ENCODE assay signal across 28 mouse cellular contexts in the genomic region with DNA sequence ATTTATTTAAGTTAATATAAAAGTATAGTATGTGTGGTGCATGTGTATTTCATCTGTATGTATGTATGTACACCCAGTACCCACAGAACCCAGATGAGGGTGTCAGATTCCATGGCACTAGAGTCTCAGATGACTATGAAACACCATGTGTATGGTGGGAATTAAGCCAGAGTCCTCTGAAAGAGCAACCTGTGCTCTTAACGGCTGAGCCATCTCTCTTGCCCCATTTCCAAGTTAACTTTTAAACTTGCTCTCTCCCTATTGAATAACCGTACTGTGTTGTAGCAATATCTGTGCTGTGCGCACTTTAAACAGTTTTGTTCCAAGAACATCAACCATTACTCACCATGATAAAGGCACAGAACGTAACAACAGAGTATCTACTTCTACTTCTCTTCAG. TPM values are rescaled to one million over a fixed set of nuclear protein-coding genes. Genes with fewer than 3 reads are reported as not detected.
A peak's percentile ranks its signal among the peaks of the same experiment; 100 is the strongest.
DNase-seq lines count a peak whose midpoint lies in the region; ATAC-seq and TF ChIP-seq lines count a peak whose summit lies in the region.
"Had no signal": no experiment of that assay in that cellular context is flagged by ENCODE, and none has a peak within 500 bp of the region (broad histone marks: within the 10 kb centered on the region; RNA-seq: fewer than 3 reads in every experiment).

No protein-coding gene starts in this region.

- H3K4me3 ChIP-seq in heart, embryonic 16.5 days (ENCODE audit: low read length): no peak overlapping the region
- no peak overlapping the region for H3K4me3 ChIP-seq in kidney, embryonic 16.5 days (ENCODE audit: low read length)
- H3K4me3 ChIP-seq in liver, postnatal 0 days (ENCODE audit: low read depth, low read length): no peak overlapping the region
- H3K4me3 ChIP-seq: embryonic facial prominence, embryonic 13.5 days; forebrain, embryonic 10.5 days; forebrain, embryonic 15.5 days; hindbrain, embryonic 10.5 days; hindbrain, embryonic 15.5 days; stomach, embryonic 15.5 days had no signal

- DNase-seq in gastrocnemius, adult 18-20 months (ENCODE audit: low spot score): peak; percentile 48
- no peak for DNase-seq in gastrocnemius, postnatal 25 days
- DNase-seq in heart, adult 8-10 months (ENCODE audit: low spot score): no peak
- DNase-seq in kidney, postnatal 14 days: peak; percentile 14
- DNase-seq in liver, postnatal 0 days: no peak
- DNase-seq: adrenal gland, adult 2 months; adrenal gland, postnatal 36 days; cerebellum, adult 18-20 months; cerebellum, postnatal 10 days; kidney, postnatal 4 days; layer of hippocampus, postnatal 36 days; left cerebral cortex, postnatal 4 days; lung, adult 2 months; lung, postnatal 14 days; midbrain, embryonic 14.5 days; thymus, postnatal 14 days had no signal

- no peak overlapping the region for H3K4me2 ChIP-seq in heart, embryonic 16.5 days (ENCODE audit: low read depth, low read length)
- H3K4me2 ChIP-seq in kidney, embryonic 16.5 days (replicated peaks; ENCODE audit: low read depth, low read length): no peak overlapping the region
- no peak overlapping the region for H3K4me2 ChIP-seq in liver, postnatal 0 days (ENCODE audit: low read depth, low read length)
- H3K4me2 ChIP-seq: embryonic facial prominence, embryonic 13.5 days; forebrain, embryonic 15.5 days; heart, embryonic 11.5 days; hindbrain, embryonic 15.5 days; stomach, embryonic 15.5 days had no signal

- peak; percentile 39; the same call in 1 of the 2 replicates for TF ChIP-seq EP300 in liver, postnatal 0 days (IDR thresholded peaks at IDR 0.05; ENCODE audit: low read depth)

- peak overlapping the region; percentile 43; the same call in 1 of the 2 replicates for H3K27ac ChIP-seq in heart, embryonic 16.5 days (ENCODE audit: low read length)
- H3K27ac ChIP-seq in kidney, embryonic 16.5 days (ENCODE audit: low read length): no peak overlapping the region
- peak overlapping the region; percentile 65 for H3K27ac ChIP-seq in liver, postnatal 0 days (ENCODE audit: low read depth)
- H3K27ac ChIP-seq: embryonic facial prominence, embryonic 13.5 days; forebrain, embryonic 10.5 days; forebrain, embryonic 15.5 days; hindbrain, embryonic 10.5 days; hindbrain, embryonic 15.5 days; stomach, embryonic 15.5 days had no signal

- WGBS in heart, embryonic 16.5 days: 78% methylated on average over 4 of the region's 4 CpGs
- 70% methylated on average over 4 of the region's 4 CpGs for WGBS in kidney, embryonic 16.5 days
- 69% methylated on average over 4 of the region's 4 CpGs for WGBS in liver, postnatal 0 days (ENCODE audit: insufficient replicate concordance)

- H3K4me1 ChIP-seq in heart, embryonic 16.5 days (ENCODE audit: control insufficient read depth, insufficient read depth, low read length): peaks cover 16% of the 10 kb centered on the region
- no peaks in the 10 kb centered on the region for H3K4me1 ChIP-seq in kidney, embryonic 16.5 days (ENCODE audit: insufficient read depth, low read length)
- peaks cover 6% of the 10 kb centered on the region; the same call in 1 of the 2 replicates for H3K4me1 ChIP-seq in liver, postnatal 0 days (ENCODE audit: insufficient read depth)
- H3K4me1 ChIP-seq: forebrain, embryonic 10.5 days; forebrain, embryonic 15.5 days; hindbrain, embryonic 10.5 days; hindbrain, embryonic 15.5 days had no signal

- H3K9ac ChIP-seq in heart, embryonic 16.5 days (ENCODE audit: low read length): no peak overlapping the region
- H3K9ac ChIP-seq in kidney, embryonic 16.5 days (replicated peaks; ENCODE audit: low read length): no peak overlapping the region
- H3K9ac ChIP-seq in liver, postnatal 0 days (replicated peaks): no peak overlapping the region
- H3K9ac ChIP-seq: embryonic facial prominence, embryonic 13.5 days; forebrain, embryonic 15.5 days; hindbrain, embryonic 15.5 days; stomach, embryonic 15.5 days had no signal

- no peaks in the 10 kb centered on the region for H3K9me3 ChIP-seq in heart, embryonic 16.5 days (replicated peaks; ENCODE audit: control insufficient read depth, low read length)
- no peaks in the 10 kb centered on the region for H3K9me3 ChIP-seq in kidney, embryonic 16.5 days (ENCODE audit: low read length)
- no peaks in the 10 kb centered on the region for H3K9me3 ChIP-seq in liver, postnatal 0 days (ENCODE audit: low read length)
- H3K9me3 ChIP-seq: embryonic facial prominence, embryonic 13.5 days; forebrain, embryonic 10.5 days; forebrain, embryonic 15.5 days; hindbrain, embryonic 10.5 days; hindbrain, embryonic 15.5 days; stomach, embryonic 15.5 days had no signal

- no peaks in the 10 kb centered on the region for H3K36me3 ChIP-seq in heart, embryonic 16.5 days (ENCODE audit: control insufficient read depth, insufficient read depth)
- no peaks in the 10 kb centered on the region for H3K36me3 ChIP-seq in kidney, embryonic 16.5 days (ENCODE audit: insufficient read depth, low read length)
- H3K36me3 ChIP-seq in liver, postnatal 0 days (replicated peaks; ENCODE audit: insufficient read depth, low read length): peaks cover 7% of the 10 kb centered on the region; the same call in 1 of the 2 replicates
- H3K36me3 ChIP-seq: embryonic facial prominence, embryonic 13.5 days; forebrain, embryonic 15.5 days; hindbrain, embryonic 15.5 days; stomach, embryonic 15.5 days had no signal

- no peaks in the 10 kb centered on the region for H3K27me3 ChIP-seq in heart, embryonic 16.5 days (ENCODE audit: control insufficient read depth, insufficient read depth, low read length)
- H3K27me3 ChIP-seq in kidney, embryonic 16.5 days (ENCODE audit: insufficient read depth, low read length): no peaks in the 10 kb centered on the region
- H3K27me3 ChIP-seq in liver, postnatal 0 days (ENCODE audit: insufficient read depth, low read length): no peaks in the 10 kb centered on the region
- H3K27me3 ChIP-seq: CH12.LX; embryonic facial prominence, embryonic 13.5 days; forebrain, embryonic 15.5 days; hindbrain, embryonic 15.5 days; stomach, embryonic 15.5 days had no signal

- peak; percentile 23; the same call in 1 of the 2 replicates for TF ChIP-seq CTCF in liver, postnatal 0 days (IDR thresholded peaks at IDR 0.05; ENCODE audit: low read depth)

- no peak for ATAC-seq in heart, embryonic 16.5 days (replicated peaks; ENCODE audit: extremely low read depth, insufficient read depth, low FRiP score)
- ATAC-seq in kidney, embryonic 16.5 days (ENCODE audit: low FRiP score, low TSS enrichment): no peak
- ATAC-seq in liver, postnatal 0 days: peak; percentile 99
- ATAC-seq: activated CD4-positive, CD25-positive, alpha-beta regulatory T cell, adult 4 months; forebrain, embryonic 15.5 days; inflammation-experienced regulatory T-cells, adult 6 months had no signal

RNA-seq across cellular contexts. Expression of gene Map2k4, which starts 33.9 kb away (rescaled TPM):
- total RNA-seq in gastrocnemius, adult 18-20 months (2021): 10 to 100 TPM; 60.9 to 66.9 TPM
- 10 to 100 TPM; 57.7 to 60.7 TPM for total RNA-seq in gastrocnemius, postnatal 25 days (2021)
- 57.6 and 60.4 TPM in 2 replicates for polyA plus RNA-seq in heart, embryonic 16.5 days (2015; fragmentation: Nextera tagmentation; extraction: Ambion mirVana)
- total RNA-seq in heart, adult 8-10 months (2022): 10 to 100 TPM; 41.7 to 47.0 (median 44.6) TPM
- polyA plus RNA-seq in kidney, embryonic 16.5 days (2015; fragmentation: Nextera tagmentation; extraction: Ambion mirVana): 60.2 and 63.9 TPM in 2 replicates
- 21.7 and 23.6 TPM in 2 replicates for polyA plus RNA-seq in liver, postnatal 0 days (2015; fragmentation: Nextera tagmentation; extraction: Ambion mirVana)

RNA-seq across cellular contexts. Expression of gene Zkscan6, which starts 52.8 kb away (rescaled TPM):
- 1 to 10 TPM; 2.2 to 2.3 TPM for total RNA-seq in gastrocnemius, adult 18-20 months (2021)
- total RNA-seq in gastrocnemius, postnatal 25 days (2021): 1 to 10 TPM; 1.7 to 2.2 TPM
- 10.9 and 12.8 TPM in 2 replicates for polyA plus RNA-seq in heart, embryonic 16.5 days (2015; fragmentation: Nextera tagmentation; extraction: Ambion mirVana)
- 1 to 10 TPM; 3.4 to 5.7 (median 4.7) TPM for total RNA-seq in heart, adult 8-10 months (2022)
- 17.1 and 17.4 TPM in 2 replicates for polyA plus RNA-seq in kidney, embryonic 16.5 days (2015; fragmentation: Nextera tagmentation; extraction: Ambion mirVana)
- 3.6 and 4.1 TPM in 2 replicates for polyA plus RNA-seq in liver, postnatal 0 days (2015; fragmentation: Nextera tagmentation; extraction: Ambion mirVana)

Comparison
In these comparisons a context has a peak if more than half of its experiments do, and no peak if none do; other contexts are left out.
1. DNase-seq: peak in gastrocnemius, adult 18-20 months (single experiment) and kidney, postnatal 14 days (single experiment); none in gastrocnemius, postnatal 25 days (single experiment), heart, adult 8-10 months (single experiment) and liver, postnatal 0 days (single experiment).